Mouse (Mus musculus): ENCODE results near the gene Dnttip1. TPM values are rescaled to one million over a fixed set of nuclear protein-coding genes. Genes with fewer than 3 reads are reported as not detected.

Gene Dnttip1
- total and polyA plus RNA-seq, 3 experiments, result 20.6 to 59.9 TPM; not detected in 1

DNA sequence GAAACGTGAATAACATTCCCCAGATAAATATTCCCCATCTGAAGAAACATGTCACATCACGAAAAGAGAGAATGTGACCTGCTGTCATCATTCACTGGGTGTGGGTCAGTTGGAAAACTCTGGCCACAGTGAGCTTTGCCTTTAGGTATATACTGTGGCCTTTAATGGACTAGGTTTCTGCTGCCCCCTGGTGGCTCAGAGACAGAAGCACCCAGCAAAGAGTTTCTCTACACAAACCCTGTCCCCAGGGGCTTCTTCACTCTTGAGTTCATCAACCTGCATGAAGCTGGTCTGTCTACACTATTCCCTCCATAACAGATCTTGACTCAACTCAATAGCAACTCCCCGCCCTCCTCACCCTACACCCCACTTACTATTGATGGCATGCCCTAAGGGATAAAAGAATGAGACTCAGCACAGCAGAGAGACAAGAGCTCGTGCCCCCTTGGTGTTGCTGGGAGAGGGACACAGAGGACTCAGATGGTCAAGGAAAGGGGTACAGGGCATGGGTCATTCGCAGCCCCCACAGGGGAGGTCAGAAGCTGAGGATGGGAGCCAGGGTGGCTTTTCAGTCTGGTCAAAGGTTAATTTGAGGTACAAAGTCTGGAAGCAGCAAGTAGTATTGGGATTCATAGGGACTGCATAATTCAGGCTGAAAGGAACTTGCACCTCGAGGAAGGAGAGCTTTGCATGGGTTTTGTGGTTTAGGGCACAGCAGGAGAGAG lies 19.7 kb upstream of the Dnttip1 start:
- Histone ChIP-seq H3K4me1 (ENCODE audit: control insufficient read depth in 1 of 2, insufficient read depth in 2 of 2, low read length in 2 of 2) (no peaks in the 10 kb centered on the region), H3K36me3 (ENCODE audit: control insufficient read depth in 1 of 2, insufficient read depth in 2 of 2, low read length in 2 of 2) (no peaks in the 10 kb centered on the region), H3K9me3 (replicated peaks; ENCODE audit: insufficient read depth, low read length) (no peaks in the 10 kb centered on the region), H3K27me3 (ENCODE audit: control insufficient read depth in 1 of 2, insufficient read depth in 2 of 2, low read length in 2 of 2) (peaks cover 1 to 9% of the 10 kb centered on the region in 2 experiments; a peak in 3 of 4 replicates), H3K79me2 (ENCODE audit: control insufficient read depth, insufficient read depth, low read length, poor library complexity) (no peaks in the 10 kb centered on the region), H3K4me3 (ENCODE audit: control insufficient read depth in 1 of 2, insufficient read depth in 1 of 2, low read depth in 2 of 2, low read length in 2 of 2) (no peak overlapping the region), H3K9ac (ENCODE audit: control insufficient read depth, low read depth, low read length, poor library complexity, severe bottlenecking) (no peak overlapping the region), H3K27ac (ENCODE audit: control insufficient read depth, low read depth, low read length) (no peak overlapping the region)
- peak; percentile 64 for DNase-seq (ENCODE audit: low read depth, low spot score)
- TF ChIP-seq CTCF (IDR thresholded peaks at IDR 0.05 in 2 of 3, conservative IDR thresholded peaks at IDR 0.05 in 1 of 3; ENCODE audit: control insufficient read depth in 1 of 3, insufficient read depth in 1 of 3, low read depth in 2 of 3, low read length in 3 of 3, poor library complexity in 1 of 3, severe bottlenecking in 1 of 3), result peak; percentile 77 to 95 (median 88)
- TF ChIP-seq RAD21 (IDR thresholded peaks at IDR 0.05; ENCODE audit: low read depth, low read length), result peak; percentile 93
- TF ChIP-seq TCF12 (IDR thresholded peaks at IDR 0.05; ENCODE audit: low read depth, low read length), result no peak
- TF ChIP-seq ZC3H11A (IDR thresholded peaks at IDR 0.05; ENCODE audit: low read depth, low read length), result peak; percentile 92
- TF ChIP-seq E2F4 (IDR thresholded peaks at IDR 0.05; ENCODE audit: borderline replicate concordance, low read depth, low read length), result no peak
- peak; percentile 44; the same call in 1 of the 2 replicates for TF ChIP-seq BHLHE40 (IDR thresholded peaks at IDR 0.05; ENCODE audit: borderline replicate concordance, low read depth, low read length)
- no peak for TF ChIP-seq MYC (IDR thresholded peaks at IDR 0.05; ENCODE audit: low read depth, low read length)
- TF ChIP-seq SMC3 (IDR thresholded peaks at IDR 0.05; ENCODE audit: low read depth, low read length), result peak; percentile 97
- 0 out of 2 replicates have a peak, but pooled peaks have one; percentile 27 for TF ChIP-seq SIN3A (IDR thresholded peaks at IDR 0.05; ENCODE audit: low read length)

DNA sequence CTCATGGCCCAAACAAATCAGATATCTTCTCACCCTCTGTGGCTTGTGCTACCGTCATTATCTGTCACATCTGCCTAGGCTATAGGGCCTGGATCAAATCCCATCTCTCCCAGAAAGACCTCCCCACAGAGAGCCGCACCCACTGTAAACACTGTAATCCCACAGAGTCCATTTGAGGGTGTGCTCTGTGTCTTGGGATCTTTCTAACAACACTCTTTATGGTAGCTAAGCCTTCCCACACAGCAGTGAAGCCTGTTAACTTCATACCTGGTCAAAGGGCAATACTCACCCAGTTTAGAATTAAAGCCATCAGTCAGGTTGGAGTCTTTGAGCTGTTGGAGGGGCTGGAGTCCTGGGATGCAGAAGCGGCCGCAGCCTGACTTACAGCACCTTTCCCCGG lies 14.1 kb upstream of the Dnttip1 start:
- TF ChIP-seq POLR2AphosphoS5 (IDR thresholded peaks at IDR 0.05; ENCODE audit: borderline replicate concordance, low read depth, low read length) (no peak), GATA1 (IDR thresholded peaks at IDR 0.05; ENCODE audit: low read depth, low read length) (0 out of 2 replicates have a peak, but pooled peaks have one; percentile 5)
- H3K27me3 ChIP-seq (ENCODE audit: control insufficient read depth in 1 of 2, insufficient read depth in 2 of 2, low read length in 2 of 2), result peaks cover 1 to 11% of the 10 kb centered on the region in 2 experiments; a peak in 2 of 4 replicates

DNA sequence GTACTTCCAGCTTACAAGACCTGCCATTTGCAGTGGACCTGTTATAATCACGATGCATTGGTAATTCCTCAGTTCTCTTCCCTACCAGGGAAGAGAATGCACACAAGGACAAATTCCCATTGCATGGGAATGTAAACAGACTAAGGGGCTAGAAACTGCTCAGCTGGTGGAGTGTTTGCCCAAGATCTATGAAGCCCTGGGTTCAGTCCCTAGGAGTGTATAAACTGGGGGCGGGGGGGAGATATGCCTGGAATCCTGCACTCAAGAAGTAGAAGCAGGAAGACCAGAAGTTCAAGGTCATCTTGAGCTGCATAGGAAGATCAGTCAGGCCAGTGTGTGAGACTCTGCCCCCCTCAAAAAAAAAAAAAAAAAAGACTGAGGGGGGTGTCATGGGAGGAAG lies 12.5 kb upstream of the Dnttip1 start:
- H3K4me1 ChIP-seq (ENCODE audit: control insufficient read depth in 1 of 2, insufficient read depth in 2 of 2, low read length in 2 of 2), result 0 out of 4 replicates have a peak, but pooled peaks cover 0 to 2% of the 10 kb centered on the region in 2 experiments
- H3K27ac ChIP-seq (ENCODE audit: control insufficient read depth, low read depth, low read length), result no peak overlapping the region
- no peaks in the 10 kb centered on the region for H3K9me3 ChIP-seq (replicated peaks; ENCODE audit: insufficient read depth, low read length)
- no peak overlapping the region for H3K4me3 ChIP-seq (ENCODE audit: control insufficient read depth in 1 of 2, insufficient read depth in 1 of 2, low read depth in 2 of 2, low read length in 2 of 2)
- no peaks in the 10 kb centered on the region for H3K79me2 ChIP-seq (ENCODE audit: control insufficient read depth, insufficient read depth, low read length, poor library complexity)
- no peak for DNase-seq (ENCODE audit: low read depth, low spot score)
- H3K27me3 ChIP-seq (ENCODE audit: control insufficient read depth in 1 of 2, insufficient read depth in 2 of 2, low read length in 2 of 2), result peaks cover 1 to 5% of the 10 kb centered on the region in 2 experiments; a peak in 3 of 4 replicates
- H3K36me3 ChIP-seq (ENCODE audit: control insufficient read depth in 1 of 2, insufficient read depth in 2 of 2, low read length in 2 of 2), result no peaks in the 10 kb centered on the region
- H3K9ac ChIP-seq (ENCODE audit: control insufficient read depth, low read depth, low read length, poor library complexity, severe bottlenecking), result no peak overlapping the region
- TF ChIP-seq CHD1 (IDR thresholded peaks at IDR 0.05; ENCODE audit: low read depth, low read length), result no peak
- TF ChIP-seq POLR2AphosphoS2 (IDR thresholded peaks at IDR 0.05; ENCODE audit: low read length), result no peak
- TF ChIP-seq UBTF (IDR thresholded peaks at IDR 0.05; ENCODE audit: borderline replicate concordance, insufficient read depth, low read depth, low read length), result no peak
- no peak for TF ChIP-seq MEF2A (IDR thresholded peaks at IDR 0.05; ENCODE audit: extremely low read depth, insufficient replicate concordance, low read depth, low read length, poor library complexity, severe bottlenecking)
- TF ChIP-seq POLR2A (IDR thresholded peaks at IDR 0.05; ENCODE audit: control insufficient read depth in 1 of 2, insufficient read depth in 1 of 2, low read depth in 1 of 2, low read length in 2 of 2, poor library complexity in 1 of 2), result no peak
- TF ChIP-seq RAD21 (IDR thresholded peaks at IDR 0.05; ENCODE audit: low read depth, low read length), result no peak
- TF ChIP-seq GABPA (IDR thresholded peaks at IDR 0.05; ENCODE audit: low read depth, low read length), result no peak
- TF ChIP-seq EP300 (IDR thresholded peaks at IDR 0.05; ENCODE audit: low read depth in 1 of 2, low read length in 2 of 2), result no peak
- TF ChIP-seq MYB (IDR thresholded peaks at IDR 0.05; ENCODE audit: low read depth, low read length), result no peak
- TF ChIP-seq E2F4 (IDR thresholded peaks at IDR 0.05; ENCODE audit: borderline replicate concordance, low read depth, low read length), result no peak
- TF ChIP-seq CTCF (IDR thresholded peaks at IDR 0.05 in 2 of 3, conservative IDR thresholded peaks at IDR 0.05 in 1 of 3; ENCODE audit: control insufficient read depth in 1 of 3, insufficient read depth in 1 of 3, low read depth in 2 of 3, low read length in 3 of 3, poor library complexity in 1 of 3, severe bottlenecking in 1 of 3), result no peak
- TF ChIP-seq ETS1 (IDR thresholded peaks at IDR 0.05; ENCODE audit: low read depth, low read length), result no peak
- TF ChIP-seq ZMIZ1 (IDR thresholded peaks at IDR 0.05; ENCODE audit: low read depth, low read length), result no peak
- no peak for TF ChIP-seq CHD2 (IDR thresholded peaks at IDR 0.05; ENCODE audit: low read length)
- no peak for TF ChIP-seq GATA1 (IDR thresholded peaks at IDR 0.05; ENCODE audit: low read depth, low read length)
- TF ChIP-seq ZC3H11A (IDR thresholded peaks at IDR 0.05; ENCODE audit: low read depth, low read length), result no peak
- TF ChIP-seq ZKSCAN1 (IDR thresholded peaks at IDR 0.05; ENCODE audit: low read depth, low read length), result no peak

More for the DNA sequence above, 14.1 kb upstream of the Dnttip1 start:
- Histone ChIP-seq H3K79me2 (ENCODE audit: control insufficient read depth, insufficient read depth, low read length, poor library complexity) (no peaks in the 10 kb centered on the region), H3K4me1 (ENCODE audit: control insufficient read depth in 1 of 2, insufficient read depth in 2 of 2, low read length in 2 of 2) (0 out of 4 replicates have a peak, but pooled peaks cover 0 to 2% of the 10 kb centered on the region in 2 experiments), H3K4me3 (ENCODE audit: control insufficient read depth in 1 of 2, insufficient read depth in 1 of 2, low read depth in 2 of 2, low read length in 2 of 2) (no peak overlapping the region), H3K27ac (ENCODE audit: control insufficient read depth, low read depth, low read length) (no peak overlapping the region), H3K9me3 (replicated peaks; ENCODE audit: insufficient read depth, low read length) (no peaks in the 10 kb centered on the region), H3K9ac (ENCODE audit: control insufficient read depth, low read depth, low read length, poor library complexity, severe bottlenecking) (no peak overlapping the region), H3K36me3 (ENCODE audit: control insufficient read depth in 1 of 2, insufficient read depth in 2 of 2, low read length in 2 of 2) (no peaks in the 10 kb centered on the region)
- no peak for DNase-seq (ENCODE audit: low read depth, low spot score)

Data from MEL (cell line).